Mouse (Mus musculus) stomach, postnatal 0 days (tissue): ENCODE results near the gene Drd4.

Experiments
- CTCF ChIP-seq: IDR thresholded peaks from 2 replicates; pipeline ENCODE4 v1.5.1; 2016; ENCODE audit warnings: antibody characterized with exemption, low read depth, mild to moderate bottlenecking, moderate library complexity
- EP300 ChIP-seq: optimal IDR thresholded peaks from 2 replicates; pipeline ENCODE3; 2016; ENCODE audit warnings: antibody characterized with exemption

GRCm38 (mm10) chr7:141261480-141261879 is 30.3 kb upstream of the Drd4 start:
- TF ChIP-seq CTCF (no peak), EP300 (no peak)
